Comparison of ENCODE assay signal across 8 mouse cellular contexts in the genomic region with DNA sequence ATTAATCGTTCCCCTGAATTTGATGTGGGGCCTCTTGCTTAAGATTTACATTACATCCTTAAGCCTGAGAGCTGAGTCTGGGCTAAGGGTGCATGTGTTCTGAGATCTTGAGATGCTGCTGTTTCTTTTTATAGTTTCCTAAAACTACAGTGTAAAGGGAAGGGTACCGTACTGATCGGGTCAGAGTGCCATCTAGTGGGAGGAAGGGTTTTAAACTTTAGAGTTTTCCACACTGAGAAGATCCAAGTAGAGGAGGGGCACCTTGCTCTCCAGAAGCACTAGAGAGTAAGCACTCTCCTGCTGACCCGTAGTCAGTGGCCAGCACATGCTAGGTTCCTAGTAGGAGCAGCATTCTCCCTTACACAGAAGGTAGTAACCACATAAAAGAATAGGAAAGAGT. TPM values are rescaled to one million over a fixed set of nuclear protein-coding genes. Genes with fewer than 3 reads are reported as not detected.
DNase-seq lines count a peak whose midpoint lies in the region; ATAC-seq and TF ChIP-seq lines count a peak whose summit lies in the region.

No protein-coding gene starts in this region.

- no peak overlapping the region for H3K4me3 ChIP-seq in heart, postnatal 0 days (ENCODE audit: low read depth, low read length)
- H3K4me3 ChIP-seq in midbrain, embryonic 15.5 days: no peak overlapping the region
- no peak overlapping the region for H3K4me3 ChIP-seq in midbrain, embryonic 11.5 days (ENCODE audit: low read depth, low read length)

- 0 out of 2 replicates have a peak, but pooled peaks have one; percentile 27 for ATAC-seq in heart, postnatal 0 days (ENCODE audit: insufficient read depth, low read depth)
- 0 out of 2 replicates have a peak, but pooled peaks have one; percentile 22 for ATAC-seq in midbrain, embryonic 15.5 days (replicated peaks)
- ATAC-seq in midbrain, embryonic 11.5 days (ENCODE audit: low FRiP score): no peak

- TF ChIP-seq EP300 in heart, postnatal 0 days (IDR thresholded peaks at IDR 0.05; ENCODE audit: low read depth): no peak

- H3K36me3 ChIP-seq in heart, postnatal 0 days (replicated peaks; ENCODE audit: control insufficient read depth, insufficient read depth, low read length): peaks cover 21% of the 10 kb centered on the region
- no peaks in the 10 kb centered on the region for H3K36me3 ChIP-seq in midbrain, embryonic 15.5 days (replicated peaks)
- H3K36me3 ChIP-seq in midbrain, embryonic 11.5 days (ENCODE audit: control insufficient read depth, insufficient read depth, low read length): peaks cover 4% of the 10 kb centered on the region; the same call in 1 of the 2 replicates

- no peak overlapping the region for H3K9ac ChIP-seq in heart, postnatal 0 days (replicated peaks; ENCODE audit: low read depth, low read length)
- H3K9ac ChIP-seq in midbrain, embryonic 15.5 days: no peak overlapping the region
- no peak overlapping the region for H3K9ac ChIP-seq in midbrain, embryonic 11.5 days (ENCODE audit: low read length)

- peak; percentile 40 for TF ChIP-seq CTCF in heart, postnatal 0 days (IDR thresholded peaks at IDR 0.05; ENCODE audit: low read depth)

- no peaks in the 10 kb centered on the region for H3K4me1 ChIP-seq in heart, postnatal 0 days (ENCODE audit: control insufficient read depth, insufficient read depth)
- no peaks in the 10 kb centered on the region for H3K4me1 ChIP-seq in midbrain, embryonic 15.5 days
- H3K4me1 ChIP-seq in midbrain, embryonic 11.5 days (ENCODE audit: control insufficient read depth, insufficient read depth, low read length): no peaks in the 10 kb centered on the region

- H3K27ac ChIP-seq in heart, postnatal 0 days (ENCODE audit: low read depth): no peak overlapping the region
- H3K27ac ChIP-seq in midbrain, embryonic 15.5 days: no peak overlapping the region
- no peak overlapping the region for H3K27ac ChIP-seq in midbrain, embryonic 11.5 days (ENCODE audit: low read depth, low read length)

- no peak overlapping the region for H3K4me2 ChIP-seq in heart, postnatal 0 days (ENCODE audit: low read depth, low read length)
- no peak overlapping the region for H3K4me2 ChIP-seq in midbrain, embryonic 15.5 days
- no peak overlapping the region for H3K4me2 ChIP-seq in midbrain, embryonic 11.5 days

- intact Hi-C loops in gastrocnemius, postnatal 36 days (cut with DNase I): no loop called here

- H3K27me3 ChIP-seq in heart, postnatal 0 days (ENCODE audit: control insufficient read depth, insufficient read depth, low read length): no peaks in the 10 kb centered on the region
- H3K27me3 ChIP-seq in midbrain, embryonic 15.5 days (replicated peaks): no peaks in the 10 kb centered on the region
- H3K27me3 ChIP-seq in midbrain, embryonic 11.5 days (ENCODE audit: control insufficient read depth, insufficient read depth, low read length): no peaks in the 10 kb centered on the region

- no peaks in the 10 kb centered on the region for H3K9me3 ChIP-seq in heart, postnatal 0 days (replicated peaks; ENCODE audit: control insufficient read depth, low read length)
- H3K9me3 ChIP-seq in midbrain, embryonic 15.5 days: no peaks in the 10 kb centered on the region
- H3K9me3 ChIP-seq in midbrain, embryonic 11.5 days (ENCODE audit: control insufficient read depth, low read length): no peaks in the 10 kb centered on the region

- no peak for DNase-seq in heart, postnatal 0 days (ENCODE audit: low spot score)
- no peak for DNase-seq in heart, postnatal 4 days
- DNase-seq in midbrain, embryonic 11.5 days (ENCODE audit: low spot score, missing footprints): no peak
- peak; percentile 6 for DNase-seq in embryo, embryonic 10.5 days (ENCODE audit: low spot score)
- peak; percentile 24 for DNase-seq in retina, postnatal 1 day
- no peak for DNase-seq in frontal cortex, postnatal 14 days (ENCODE audit: low spot score in 2 of 2)
- no peak for DNase-seq in gastrocnemius, postnatal 36 days

- WGBS in heart, postnatal 0 days: 40% methylated on average over 4 of the region's 4 CpGs
- 63% methylated on average over 4 of the region's 4 CpGs for WGBS in midbrain, embryonic 15.5 days
- WGBS in midbrain, embryonic 11.5 days: 63% methylated on average over 4 of the region's 4 CpGs

RNA-seq across cellular contexts. Expression of a gene that starts 33.2 kb away (rescaled TPM):
- 34.7 and 45.5 TPM in 2 replicates for total RNA-seq in heart, postnatal 0 days (2014; rRNA removed; ENCODE audit: low replicate concordance)
- polyA plus RNA-seq in heart, postnatal 0 days (2015; fragmentation: Nextera tagmentation; extraction: Ambion mirVana): 27.1 and 28.4 TPM in 2 replicates
- total RNA-seq in heart, postnatal 4 days (2021): 10 to 100 TPM; 21.9 to 22.2 TPM
- polyA plus RNA-seq in midbrain, embryonic 15.5 days (2015; fragmentation: Nextera tagmentation; extraction: Ambion mirVana): 46.9 and 48.3 TPM in 2 replicates
- polyA plus RNA-seq in midbrain, embryonic 11.5 days (2014; fragmentation: Nextera tagmentation; extraction: Ambion mirVana): 82.0 and 93.2 TPM in 2 replicates
- total RNA-seq in gastrocnemius, postnatal 36 days (2021): 10 to 100 TPM; 11.1 to 12.0 TPM

RNA-seq across cellular contexts. Expression of a gene that starts 52.4 kb away (rescaled TPM):
- total RNA-seq in heart, postnatal 0 days (2014; rRNA removed; ENCODE audit: low replicate concordance): 2.4 and 3.4 TPM in 2 replicates
- polyA plus RNA-seq in heart, postnatal 0 days (2015; fragmentation: Nextera tagmentation; extraction: Ambion mirVana): 16.5 and 17.5 TPM in 2 replicates
- total RNA-seq in heart, postnatal 4 days (2021): 1 to 10 TPM; 5.5 to 6.1 TPM
- 3.0 and 3.5 TPM in 2 replicates for polyA plus RNA-seq in midbrain, embryonic 15.5 days (2015; fragmentation: Nextera tagmentation; extraction: Ambion mirVana)
- polyA plus RNA-seq in midbrain, embryonic 11.5 days (2014; fragmentation: Nextera tagmentation; extraction: Ambion mirVana): 11.1 and 12.1 TPM in 2 replicates
- 1 to 10 TPM; 2.5 to 3.6 TPM for total RNA-seq in gastrocnemius, postnatal 36 days (2021)

Comparison
In these comparisons a context has a peak if more than half of its experiments do, and no peak if none do; other contexts are left out.
1. DNase-seq: peak in embryo, embryonic 10.5 days (single experiment) and retina, postnatal 1 day (single experiment); none in heart, postnatal 0 days (single experiment), heart, postnatal 4 days (single experiment), midbrain, embryonic 11.5 days (single experiment), frontal cortex, postnatal 14 days (0 of 2) and gastrocnemius, postnatal 36 days (0 of 2).